Mouse (Mus musculus) forebrain, embryonic 11.5 days (tissue): ENCODE results near the gene Ube3a. TPM values are rescaled to one million over a fixed set of nuclear protein-coding genes. Genes with fewer than 3 reads are reported as not detected.

Experiments
- ATAC-seq: fragments of 200-750 bp; cut with Nextera tagmentation; replicated peaks from 2 replicates; pipeline ENCODE4 v1.8.0; 2017; ENCODE audit warnings: moderate TSS enrichment; ENCODE audit not compliant: low FRiP score
- DNase-seq: peaks from one replicate; pipeline ENCODE4 v3.0.0-alpha.2; 2017; ENCODE audit warnings: low spot score
- H3K27ac ChIP-seq: fragments of 300-500 bp; sonication (generic); 2 replicates; pipeline ENCODE4 v1.5.1; 2014; ENCODE audit warnings: low read depth, low read length
- H3K27me3 ChIP-seq: fragments of 300-500 bp; sonication (generic); 2 replicates; pipeline ENCODE4 v1.6.1; 2014; ENCODE audit warnings: mild to moderate bottlenecking, low read length, mixed read lengths; ENCODE audit not compliant: control insufficient read depth, insufficient read depth
- H3K36me3 ChIP-seq: fragments of 300-500 bp; sonication (generic); 2 replicates; pipeline ENCODE4 v1.6.1; 2014; ENCODE audit warnings: mild to moderate bottlenecking, low read length, moderate library complexity, mixed read lengths; ENCODE audit not compliant: control insufficient read depth, insufficient read depth
- H3K4me1 ChIP-seq: fragments of 300-500 bp; sonication (generic); replicated peaks from 2 replicates; pipeline ENCODE4 v1.6.1; 2014; ENCODE audit warnings: low read length, mixed read lengths; ENCODE audit not compliant: control insufficient read depth, insufficient read depth
- H3K4me2 ChIP-seq: fragments of 300-500 bp; sonication (generic); 2 replicates; pipeline ENCODE4 v1.6.1; 2014; ENCODE audit warnings: low read depth, mild to moderate bottlenecking, low read length, moderate library complexity, mixed read lengths; ENCODE audit not compliant: severe bottlenecking
- H3K4me3 ChIP-seq: fragments of 300-500 bp; sonication (generic); 2 replicates; pipeline ENCODE4 v1.5.1; 2014; ENCODE audit warnings: low read depth, low read length
- H3K9ac ChIP-seq: fragments of 300-500 bp; sonication (generic); 2 replicates; pipeline ENCODE4 v1.6.1; 2014; ENCODE audit warnings: low read length
- H3K9me3 ChIP-seq: fragments of 300-500 bp; sonication (generic); 2 replicates; pipeline ENCODE4 v1.6.1; 2016; ENCODE audit warnings: low read length, mixed read lengths; ENCODE audit not compliant: control insufficient read depth
- WGBS: fragments of 180-500 bp; shearing (Covaris S2); extraction: QIAGEN DNeasy Blood & Tissue Kit; methylation state at CpG from one replicate; pipeline ENCODE4 v1.1.7; 2014; 5-methylcytosine and 5-hydroxymethylcytosine counted together
- polyA plus RNA-seq: library from polyadenylated mRNA; unstranded; fragments of >200 nt; fragmentation: Nextera tagmentation; extraction: Ambion mirVana; gene quantifications from 2 replicates; pipeline ENCODE4 v1.2.1, GENCODE M21; 2014

Gene Ube3a
- polyA plus RNA-seq, 1 experiment from 2014 or later = 159 TPM

- DNase-seq (no peak), ATAC-seq (no peak)
- no peak overlapping the region for H3K4me3 ChIP-seq
- WGBS = 67% methylated on average over 1 of the region's 1 CpGs
- H3K4me1 ChIP-seq = no peaks in the 10 kb centered on the region; the same call in 1 of the 2 replicates
- no peak overlapping the region for H3K27ac ChIP-seq
- H3K36me3 ChIP-seq = no peaks in the 10 kb centered on the region
- no peaks in the 10 kb centered on the region for H3K9me3 ChIP-seq
- H3K9ac ChIP-seq = no peak overlapping the region
- no peaks in the 10 kb centered on the region for H3K27me3 ChIP-seq
- no peak overlapping the region for H3K4me2 ChIP-seq
Observed at GRCm38 (mm10) chr7:59231960-59232359, 3.4 kb downstream of the Ube3a start.

GRCm38 (mm10) chr7:59234773-59235401 is 6.3 kb downstream of the Ube3a start:
- no peak for ATAC-seq

GRCm38 (mm10) chr7:59243257-59243656 is 14.7 kb downstream of the Ube3a start:
- no peak overlapping the region for H3K27ac ChIP-seq
- DNase-seq (no peak), ATAC-seq (no peak)
- WGBS = 82% methylated on average over 3 of the region's 3 CpGs
- H3K9me3 ChIP-seq = no peaks in the 10 kb centered on the region
- no peaks in the 10 kb centered on the region for H3K36me3 ChIP-seq
- H3K4me1 ChIP-seq = no peaks in the 10 kb centered on the region
- no peak overlapping the region for H3K9ac ChIP-seq
- H3K27me3 ChIP-seq = no peaks in the 10 kb centered on the region
- no peak overlapping the region for H3K4me2 ChIP-seq
- no peak overlapping the region for H3K4me3 ChIP-seq

More at GRCm38 (mm10) chr7:59234773-59235401, 6.3 kb downstream of the Ube3a start:
- Histone ChIP-seq H3K4me3 (no peak overlapping the region), H3K4me1 (no peaks in the 10 kb centered on the region; the same call in 1 of the 2 replicates), H3K27me3 (no peaks in the 10 kb centered on the region), H3K9me3 (no peaks in the 10 kb centered on the region), H3K4me2 (no peak overlapping the region), H3K36me3 (no peaks in the 10 kb centered on the region), H3K27ac (no peak overlapping the region), H3K9ac (no peak overlapping the region)
- WGBS = 95% methylated on average over 8 of the region's 8 CpGs
- no peak for DNase-seq

GRCm38 (mm10) chr7:59245541-59245940 is 17.0 kb downstream of the Ube3a start:
- DNase-seq (no peak), ATAC-seq (no peak)
- no peaks in the 10 kb centered on the region; the same call in 1 of the 2 replicates for H3K36me3 ChIP-seq
- no peaks in the 10 kb centered on the region for H3K9me3 ChIP-seq
- H3K4me3 ChIP-seq = no peak overlapping the region
- H3K9ac ChIP-seq = no peak overlapping the region
- no peak overlapping the region for H3K27ac ChIP-seq
- H3K4me1 ChIP-seq = no peaks in the 10 kb centered on the region
- WGBS = 99% methylated on average over 2 of the region's 2 CpGs
- H3K27me3 ChIP-seq = no peaks in the 10 kb centered on the region
- no peak overlapping the region for H3K4me2 ChIP-seq

- no peak overlapping the region for H3K9ac ChIP-seq
- no peak overlapping the region for H3K4me3 ChIP-seq
- no peak for DNase-seq
- ATAC-seq = no peak
- peaks cover 2% of the 10 kb centered on the region; the same call in 1 of the 2 replicates for H3K36me3 ChIP-seq
- H3K27ac ChIP-seq = no peak overlapping the region
- peaks cover 4% of the 10 kb centered on the region for H3K9me3 ChIP-seq
- H3K4me2 ChIP-seq = no peak overlapping the region
- H3K27me3 ChIP-seq = no peaks in the 10 kb centered on the region
- WGBS = 97% methylated on average over 2 of the region's 2 CpGs
- no peaks in the 10 kb centered on the region for H3K4me1 ChIP-seq
Observed at GRCm38 (mm10) chr7:59253373-59253772, 24.8 kb downstream of the Ube3a start.

- DNase-seq (no peak), ATAC-seq (no peak)
- Histone ChIP-seq H3K36me3 (no peaks in the 10 kb centered on the region), H3K4me1 (no peaks in the 10 kb centered on the region), H3K4me3 (no peak overlapping the region), H3K9me3 (no peaks in the 10 kb centered on the region), H3K27ac (no peak overlapping the region), H3K4me2 (no peak overlapping the region), H3K9ac (no peak overlapping the region), H3K27me3 (no peaks in the 10 kb centered on the region)
- WGBS = 100% methylated on average over 1 of the region's 1 CpGs
Observed at GRCm38 (mm10) chr7:59265538-59265937, 37.0 kb downstream of the Ube3a start.

GRCm38 (mm10) chr7:59271775-59272174 is 43.2 kb downstream of the Ube3a start:
- Histone ChIP-seq H3K9ac (no peak overlapping the region), H3K9me3 (no peaks in the 10 kb centered on the region), H3K4me2 (no peak overlapping the region), H3K27ac (no peak overlapping the region), H3K36me3 (no peaks in the 10 kb centered on the region; the same call in 1 of the 2 replicates), H3K27me3 (no peaks in the 10 kb centered on the region), H3K4me1 (no peaks in the 10 kb centered on the region), H3K4me3 (no peak overlapping the region)
- DNase-seq (no peak), ATAC-seq (no peak)
- WGBS = 87% methylated on average over 4 of the region's 4 CpGs

GRCm38 (mm10) chr7:59312576-59312975 is 84.0 kb downstream of the Ube3a start:
- Histone ChIP-seq H3K9ac (no peak overlapping the region), H3K4me1 (no peaks in the 10 kb centered on the region), H3K4me3 (no peak overlapping the region), H3K4me2 (no peak overlapping the region), H3K9me3 (no peaks in the 10 kb centered on the region), H3K27ac (no peak overlapping the region), H3K36me3 (peaks cover 4% of the 10 kb centered on the region; the same call in 1 of the 2 replicates), H3K27me3 (no peaks in the 10 kb centered on the region)
- no peak for DNase-seq
- 91% methylated on average over 1 of the region's 1 CpGs for WGBS
- ATAC-seq = no peak

- H3K36me3 ChIP-seq = no peaks in the 10 kb centered on the region
- ATAC-seq = no peak
Observed at GRCm38 (mm10) chr7:59322759-59323158, 94.2 kb downstream of the Ube3a start.

More at GRCm38 (mm10) chr7:59322759-59323158, 94.2 kb downstream of the Ube3a start:
- WGBS = 90% methylated on average over 1 of the region's 1 CpGs
- no peaks in the 10 kb centered on the region for H3K9me3 ChIP-seq
- H3K27me3 ChIP-seq = no peaks in the 10 kb centered on the region
- H3K4me3 ChIP-seq = no peak overlapping the region
- H3K27ac ChIP-seq = no peak overlapping the region
- DNase-seq = no peak
- no peaks in the 10 kb centered on the region for H3K4me1 ChIP-seq
- no peak overlapping the region for H3K4me2 ChIP-seq
- H3K9ac ChIP-seq = no peak overlapping the region
